Mouse (Mus musculus) Patski (cell line): Measurements from ENCODE around the gene Gm20388. TPM values are rescaled to one million over a fixed set of nuclear protein-coding genes. Genes with fewer than 3 reads are reported as not detected.
"Not testable (repeated sequence)": the region's sequence is repeated elsewhere in the genome, so short reads cannot be mapped to it uniquely, and the experiment has no call there.

ENCODE experiments used
- ATAC-seq: fragments of 100-300 bp; one replicate; pipeline ENCODE4 v1.8.0; 2021
- CTCF ChIA-PET: fragments of 350-600 bp; sonication (Branson Sonifier 250); formaldehyde crosslinking; loops from one replicate; lab custom pipeline; 2022; ENCODE audit warnings: inconsistent platforms; lab: Charles Lee
- POLR2A ChIA-PET: fragments of 350-600 bp; sonication (Branson Sonifier 250); formaldehyde crosslinking; loops from one replicate; lab custom pipeline; 2022; ENCODE audit warnings: antibody characterized with exemption, inconsistent platforms; lab: Charles Lee
- DNase-seq: peaks from one replicate; pipeline ENCODE4 v3.0.0-alpha.2; 2011; ENCODE audit warnings: low read depth, low spot score
- H3K27me3 ChIP-seq: fragments of 371-371 bp; one replicate; pipeline ENCODE4 v1.5.1; 2021
- CTCF ChIP-seq: fragments of 100-300 bp; IDR thresholded peaks from one replicate; pipeline ENCODE4 v1.5.1; 2021
- in situ Hi-C: fragments of 300-500 bp; cut with MboI; formaldehyde crosslinking; loops from 3 replicates; pipeline ENCODE4 v1.11.1; 2018; ENCODE audit warnings: low pct_unique_long_range_greater_than_20kb, mixed read lengths
- polyA plus RNA-seq: library from polyadenylated mRNA; unstranded; gene quantifications from one replicate; pipeline ENCODE4 v1.2.3, GENCODE M21; 2021

Gm20388 gene
- polyA plus RNA-seq, 1 experiment from 2014 or later, result 86.7 TPM

DNA sequence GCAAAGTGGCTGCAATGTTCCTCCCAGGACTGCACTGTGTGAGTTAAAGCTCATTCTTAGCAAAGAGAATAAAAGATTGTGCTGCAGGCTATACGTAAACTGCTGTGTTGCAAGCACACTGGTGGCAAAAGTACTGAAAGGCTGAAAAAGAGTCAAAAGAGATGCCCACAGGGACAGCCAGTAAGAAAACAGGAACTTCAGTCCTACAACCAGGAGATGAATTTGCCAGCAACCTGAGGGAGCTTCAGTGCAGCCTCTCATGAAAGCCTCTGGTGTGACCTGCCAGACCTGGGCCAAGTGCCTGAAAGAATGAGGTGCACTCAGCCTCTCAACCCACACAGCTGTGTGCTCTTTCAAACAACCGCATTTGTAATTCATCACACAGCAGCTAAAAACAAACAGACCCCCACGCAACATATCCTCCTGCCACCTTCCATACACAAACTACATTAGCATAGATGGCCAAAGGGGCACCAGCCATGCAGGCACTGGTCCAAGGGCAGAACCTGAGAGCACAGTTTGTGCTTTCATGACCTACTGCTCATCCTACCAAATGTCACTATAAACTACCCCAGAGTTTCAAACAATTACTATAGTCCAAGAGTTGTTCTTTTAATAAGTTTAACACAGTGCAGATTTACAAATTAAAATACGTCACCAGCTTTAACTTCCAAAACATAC lies 3108.0 kb downstream of the Gm20388 start:
- TF ChIP-seq CTCF, result no peak
- in situ Hi-C loops, result no loop called here
- POLR2A ChIA-PET, result no interaction called here
- no peaks in the 10 kb centered on the region for H3K27me3 ChIP-seq
- no peak for ATAC-seq
- CTCF ChIA-PET, result interaction anchor here (1.3 kb wide), 1 partner anchor 24 kb away, joined by 3 read pairs; no protein-coding TSS in a partner anchor
- no peak for DNase-seq

DNA sequence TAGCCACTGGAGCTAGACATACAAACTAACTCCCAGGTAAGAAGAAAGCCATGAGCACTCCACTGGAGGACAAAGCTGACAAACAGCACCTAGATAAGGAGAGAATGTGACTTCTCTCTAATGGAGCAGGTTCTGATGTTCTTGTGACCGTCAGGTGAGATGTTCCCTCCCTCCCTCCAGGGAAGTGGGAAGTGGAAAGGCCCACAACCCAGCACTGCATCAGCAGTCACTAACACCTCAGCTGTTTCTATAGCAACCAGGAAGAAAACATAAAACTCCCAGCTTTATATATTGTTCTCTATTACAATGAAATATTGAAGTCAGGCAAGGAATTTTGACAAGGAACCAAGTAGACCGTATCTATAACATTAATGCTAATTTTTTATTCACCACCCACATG lies 3109.4 kb downstream of the Gm20388 start:
- no peak for DNase-seq
- H3K27me3 ChIP-seq, result no peaks in the 10 kb centered on the region
- ATAC-seq, result no peak
- CTCF ChIA-PET, result no interaction called here
- in situ Hi-C loops, result no loop called here
- TF ChIP-seq CTCF, result no peak
- POLR2A ChIA-PET, result no interaction called here

DNA sequence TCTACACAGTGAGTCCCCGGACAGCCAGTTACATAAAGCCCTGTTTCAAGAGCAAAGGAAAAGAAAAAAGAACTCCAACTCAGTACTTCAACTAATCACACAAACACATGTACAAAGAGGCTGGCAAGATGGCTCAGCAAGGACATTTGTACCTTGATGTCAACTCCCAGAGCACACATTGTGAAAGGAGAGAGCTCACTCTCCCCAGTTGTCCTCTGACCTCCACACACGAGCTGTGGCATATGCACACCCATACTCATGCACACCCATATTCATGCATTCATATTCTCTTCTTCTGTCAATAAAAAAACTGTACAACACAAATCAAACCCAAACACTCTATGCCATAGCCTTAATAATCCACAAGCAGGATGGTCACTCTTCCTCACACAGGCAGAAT lies 3110.2 kb downstream of the Gm20388 start:
- TF ChIP-seq CTCF, result no peak
- DNase-seq (no peak), ATAC-seq (no peak)
- H3K27me3 ChIP-seq, result no peaks in the 10 kb centered on the region
- in situ Hi-C loops, result no loop called here
- CTCF ChIA-PET, result interaction anchor here (1.0 to 1.2 kb wide), 3 partner anchors 14 to 30 kb away, joined by 3 read pairs; no protein-coding TSS in a partner anchor
- POLR2A ChIA-PET, result no interaction called here

DNA sequence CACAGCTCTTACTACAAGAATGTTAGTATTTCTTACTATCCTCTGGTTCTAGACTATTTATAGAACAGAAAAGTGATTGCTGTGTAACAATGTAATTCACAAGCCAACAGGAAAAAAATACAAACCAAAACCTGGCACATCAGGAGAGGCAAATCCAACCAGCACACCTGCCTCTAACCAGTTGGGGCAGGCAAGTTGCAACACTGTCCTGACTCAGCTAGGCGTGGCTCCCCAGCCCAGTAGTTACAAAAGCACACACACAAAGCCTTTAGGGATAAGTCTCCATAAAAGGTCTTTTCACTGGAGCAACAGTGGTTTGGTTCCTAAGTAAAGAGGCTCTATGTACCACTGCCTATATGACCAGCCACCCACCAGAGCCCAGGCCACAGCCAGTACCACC lies 3110.6 kb downstream of the Gm20388 start:
- H3K27me3 ChIP-seq, result no peaks in the 10 kb centered on the region
- TF ChIP-seq CTCF, result no peak
- CTCF ChIA-PET, result interaction anchor here (1.0 to 1.2 kb wide), 3 partner anchors 14 to 31 kb away, joined by 3 read pairs; no protein-coding TSS in a partner anchor
- in situ Hi-C loops, result no loop called here
- POLR2A ChIA-PET, result interaction anchor here (1.0 kb wide), 1 partner anchor 10 kb away, joined by 3 read pairs; no protein-coding TSS in a partner anchor
- peak; percentile 26 for ATAC-seq
- peak; percentile 28 for DNase-seq

DNA sequence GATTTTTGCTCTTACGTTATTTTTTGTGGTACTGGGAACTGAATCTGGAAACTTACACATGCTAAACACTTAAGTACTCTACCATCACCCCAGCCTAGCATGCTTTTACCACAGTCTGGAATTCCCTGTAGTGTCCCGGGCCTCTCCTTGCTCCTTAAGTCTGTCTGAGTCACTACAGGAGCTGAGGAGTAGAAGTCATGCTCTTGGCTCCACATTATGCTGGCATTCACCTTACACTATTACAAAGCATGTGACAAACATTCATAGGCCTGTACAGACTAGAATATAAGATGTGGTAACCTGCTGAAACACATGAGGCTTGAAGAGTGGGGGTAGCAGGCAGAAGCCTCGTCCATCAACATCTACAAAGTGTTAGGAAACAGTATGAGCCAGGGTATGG lies 3112.1 kb downstream of the Gm20388 start:
- in situ Hi-C loops, result no loop called here
- no peak for TF ChIP-seq CTCF
- ChIA-PET POLR2A (no interaction called here), CTCF (no interaction called here)
- no peaks in the 10 kb centered on the region for H3K27me3 ChIP-seq
- ATAC-seq (peak; percentile 67), DNase-seq (peak; percentile 50)

DNA sequence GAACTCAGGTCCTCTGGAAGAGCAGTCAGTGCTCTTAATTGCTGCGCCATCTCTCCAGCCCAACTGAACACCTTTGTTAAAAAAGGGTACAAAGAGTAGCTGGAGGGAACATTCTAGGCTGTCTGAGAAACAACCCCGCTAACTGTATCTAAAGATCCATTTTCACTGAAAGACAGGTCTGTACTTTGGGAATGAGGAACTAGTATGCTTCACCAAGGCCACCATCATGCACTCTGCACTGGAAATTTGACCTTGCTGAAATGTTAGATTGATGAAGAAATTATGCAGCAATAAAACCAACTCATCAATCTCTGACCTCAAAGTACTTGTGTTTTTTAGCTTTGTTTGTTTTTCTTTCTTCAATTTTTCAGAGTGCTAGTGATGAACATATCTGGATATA lies 3113.6 kb downstream of the Gm20388 start:
- ChIA-PET CTCF (interaction anchor here (1.0 kb wide), 1 partner anchor 10 kb away, joined by 3 read pairs; no protein-coding TSS in a partner anchor), POLR2A (interaction anchor here (0.7 kb wide), 1 partner anchor 232 kb away, joined by 5 read pairs; no protein-coding TSS in a partner anchor)
- H3K27me3 ChIP-seq, result no peaks in the 10 kb centered on the region
- in situ Hi-C loops, result no loop called here
- no peak for ATAC-seq
- no peak for TF ChIP-seq CTCF
- no peak for DNase-seq

DNA sequence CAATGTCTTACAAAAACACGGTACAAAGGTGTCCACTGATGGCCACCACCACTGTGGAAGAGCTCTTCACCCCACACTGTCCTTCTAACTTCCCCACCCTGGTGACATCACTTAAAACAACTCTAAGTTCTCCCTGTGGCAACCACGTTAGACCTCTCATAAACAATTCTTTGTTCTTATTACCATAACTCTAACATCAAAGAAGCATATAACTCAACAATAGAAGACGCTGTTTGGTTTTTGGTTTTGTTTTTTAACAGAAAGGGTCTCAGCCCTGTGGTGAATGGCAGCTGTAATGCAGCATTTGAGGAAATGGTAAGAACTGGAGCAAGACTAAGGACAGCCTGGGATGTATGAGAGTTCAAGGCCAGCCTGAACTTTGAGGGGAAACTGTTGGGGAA lies 3115.3 kb downstream of the Gm20388 start:
- in situ Hi-C loops, result no loop called here
- CTCF ChIA-PET, result interaction anchor here (0.9 to 1.4 kb wide), 3 partner anchors 8 to 11 kb away, joined by 3 to 4 read pairs (median 4); no protein-coding TSS in a partner anchor
- ATAC-seq, result no peak

DNA sequence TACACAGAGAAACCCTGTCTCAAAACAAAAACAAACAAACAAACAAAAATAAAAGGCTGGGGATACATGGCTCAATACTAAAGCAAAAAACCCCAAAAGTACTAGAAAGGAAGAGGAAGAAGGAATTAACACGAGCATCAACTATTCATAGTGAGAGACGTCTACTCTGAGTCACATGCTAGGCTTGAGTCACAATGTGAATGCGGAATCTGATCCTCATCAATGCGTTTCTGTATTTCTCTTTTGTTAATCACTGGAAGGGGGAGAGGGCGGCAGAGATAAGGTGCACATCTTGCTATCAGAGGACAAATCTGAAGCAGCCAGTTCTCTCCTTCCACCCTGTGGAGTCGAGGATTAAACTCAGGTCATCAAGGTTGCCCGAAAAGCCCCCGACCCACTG lies 3117.1 kb downstream of the Gm20388 start:
- CTCF ChIA-PET, result no interaction called here
- POLR2A ChIA-PET, result no interaction called here
- TF ChIP-seq CTCF, result no peak

More for the DNA sequence above, 3115.3 kb downstream of the Gm20388 start:
- no peak for TF ChIP-seq CTCF
- H3K27me3 ChIP-seq, result no peaks in the 10 kb centered on the region
- POLR2A ChIA-PET, result no interaction called here
- DNase-seq, result no peak

DNA sequence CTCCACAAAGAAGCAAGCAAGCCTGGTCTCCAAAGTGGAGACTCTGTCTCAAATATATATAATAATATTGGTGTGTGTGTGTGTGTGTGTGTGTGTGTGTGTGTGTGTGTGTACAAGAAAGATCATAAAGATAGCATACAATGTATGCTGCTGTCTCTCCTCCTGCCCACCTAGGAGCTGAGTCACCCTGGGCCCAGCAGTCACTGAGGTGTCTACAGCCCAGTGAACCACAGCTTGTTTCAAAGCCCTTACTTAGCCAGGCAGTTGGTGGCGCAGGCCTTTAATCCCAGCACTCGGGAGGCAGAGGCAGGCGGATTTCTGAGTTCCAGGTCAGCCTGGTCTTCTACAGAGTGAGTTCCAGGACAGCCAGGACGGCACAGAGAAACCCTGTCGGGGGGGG lies 3119.4 kb downstream of the Gm20388 start:
- H3K27me3 ChIP-seq, ATAC-seq, DNase-seq, in situ Hi-C loops, CTCF ChIA-PET: not testable (repeated sequence)
- POLR2A ChIA-PET, result interaction anchor here (0.7 kb wide), 1 partner anchor 10 kb away, joined by 3 read pairs; no protein-coding TSS in a partner anchor

More for the DNA sequence above, 3117.1 kb downstream of the Gm20388 start:
- ATAC-seq (no peak), DNase-seq (no peak)
- in situ Hi-C loops, result no loop called here
- no peaks in the 10 kb centered on the region for H3K27me3 ChIP-seq

DNA sequence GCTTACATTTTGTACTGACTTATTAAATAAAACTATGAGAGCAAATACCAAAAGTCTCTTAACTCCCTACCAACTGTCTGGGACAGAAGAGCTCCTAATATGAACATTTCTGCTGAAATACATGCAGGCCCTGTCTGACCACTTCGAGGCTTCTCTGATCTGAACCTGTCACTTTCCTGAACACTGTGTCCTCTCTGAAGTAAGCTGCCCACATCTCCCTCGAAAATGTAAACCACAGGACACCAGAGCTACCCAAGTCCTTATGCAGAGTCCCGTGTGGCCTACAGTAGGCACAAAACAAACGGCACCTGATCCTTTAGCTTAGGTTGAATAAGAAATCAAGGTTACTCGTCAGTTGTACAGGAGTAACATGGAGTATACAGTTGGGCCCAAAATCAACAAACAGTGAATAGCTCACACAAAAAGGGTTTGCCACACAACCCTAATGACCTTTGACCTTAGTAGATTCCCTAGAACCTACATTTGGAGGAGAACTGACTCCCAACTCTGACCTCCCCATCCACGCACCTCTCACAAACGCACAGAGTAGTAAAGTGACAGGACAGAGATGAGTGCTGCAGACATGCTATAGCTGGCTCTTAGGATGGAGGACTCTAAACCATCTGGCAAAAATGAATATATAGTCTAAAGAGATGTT lies 3120.8 kb downstream of the Gm20388 start:
- H3K27me3 ChIP-seq, result no peaks in the 10 kb centered on the region
- in situ Hi-C loops, result no loop called here
- no peak for TF ChIP-seq CTCF
- DNase-seq (no peak), ATAC-seq (no peak)
- ChIA-PET POLR2A (interaction anchor here (0.8 to 1.4 kb wide), 2 partner anchors 9 to 10 kb away, joined by 3 to 6 read pairs; no protein-coding TSS in a partner anchor), CTCF (interaction anchor here (1.3 kb wide), 1 partner anchor 88 kb away, joined by 3 read pairs; no protein-coding TSS in a partner anchor)

DNA sequence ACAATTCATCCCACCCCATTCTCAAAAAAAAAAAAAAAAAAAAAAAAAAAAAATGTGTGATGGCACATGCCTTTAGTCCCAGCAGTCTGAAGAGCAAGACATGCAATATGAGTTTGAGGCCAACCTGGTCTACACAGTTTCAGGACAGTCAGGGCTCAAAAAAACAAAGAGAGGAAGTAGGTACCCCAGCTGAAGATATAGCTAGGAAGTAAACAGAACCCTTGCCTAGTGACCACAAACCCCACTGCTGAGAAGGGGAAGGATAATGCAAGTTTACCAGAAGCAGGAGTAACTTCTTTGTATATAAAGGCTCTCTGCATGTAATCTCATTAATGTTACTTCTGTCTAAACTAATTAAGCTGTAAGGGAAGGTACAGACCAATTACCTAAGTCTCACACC lies 3122.1 kb downstream of the Gm20388 start:
- POLR2A ChIA-PET, result no interaction called here
- DNase-seq, result no peak
- CTCF ChIA-PET, result no interaction called here

More for the DNA sequence above, 3122.1 kb downstream of the Gm20388 start:
- TF ChIP-seq CTCF, result no peak
- no peaks in the 10 kb centered on the region for H3K27me3 ChIP-seq
- ATAC-seq, result no peak
- in situ Hi-C loops, result no loop called here
